Mouse (Mus musculus) kidney, embryonic 14.5 days (tissue): Measurements from ENCODE around the gene Rsbn1l. TPM values are rescaled to one million over a fixed set of nuclear protein-coding genes. Genes with fewer than 3 reads are reported as not detected.

Source experiments
- ATAC-seq: fragments of 200-750 bp; cut with Nextera tagmentation; 2 replicates; pipeline ENCODE4 v1.8.0; 2017; ENCODE audit warnings: moderate number of reproducible peaks, mild to moderate bottlenecking, moderate TSS enrichment, moderate library complexity; ENCODE audit not compliant: low FRiP score, low TSS enrichment
- H3K27ac ChIP-seq: fragments of 300-500 bp; sonication (generic); 2 replicates; pipeline ENCODE4 v1.5.1; 2014; ENCODE audit warnings: low read depth, mild to moderate bottlenecking, low read length, moderate library complexity, mixed read lengths
- H3K27me3 ChIP-seq: fragments of 300-500 bp; sonication (generic); 2 replicates; pipeline ENCODE4 v1.6.1; 2014; ENCODE audit warnings: mild to moderate bottlenecking, low read length; ENCODE audit not compliant: control insufficient read depth, insufficient read depth
- H3K36me3 ChIP-seq: fragments of 300-500 bp; sonication (generic); 2 replicates; pipeline ENCODE4 v1.6.1; 2014; ENCODE audit warnings: low read length, mixed read lengths; ENCODE audit not compliant: control insufficient read depth, insufficient read depth
- H3K4me1 ChIP-seq: fragments of 300-500 bp; sonication (generic); 2 replicates; pipeline ENCODE4 v1.6.1; 2014; ENCODE audit warnings: low read length, mixed read lengths; ENCODE audit not compliant: control insufficient read depth, insufficient read depth
- H3K4me2 ChIP-seq: fragments of 300-500 bp; sonication (generic); replicated peaks from 2 replicates; pipeline ENCODE4 v1.6.1; 2014; ENCODE audit warnings: low read depth, mild to moderate bottlenecking, low read length
- H3K4me3 ChIP-seq: fragments of 300-500 bp; sonication (generic); 2 replicates; pipeline ENCODE4 v1.5.1; 2014; ENCODE audit warnings: mild to moderate bottlenecking, low read length
- H3K9ac ChIP-seq: fragments of 300-500 bp; sonication (generic); 2 replicates; pipeline ENCODE4 v1.6.1; 2014; ENCODE audit warnings: low read depth, mild to moderate bottlenecking, low read length, moderate library complexity
- H3K9me3 ChIP-seq: fragments of 300-500 bp; sonication (generic); 2 replicates; pipeline ENCODE4 v1.6.1; 2016; ENCODE audit warnings: low read length; ENCODE audit not compliant: control insufficient read depth
- WGBS: fragments of 180-500 bp; shearing (Covaris S2); extraction: QIAGEN DNeasy Blood & Tissue Kit; methylation state at CpG from one replicate; pipeline ENCODE4 v1.1.7; 2014; 5-methylcytosine and 5-hydroxymethylcytosine counted together
- polyA plus RNA-seq: library from polyadenylated mRNA; unstranded; fragments of >200 nt; fragmentation: Nextera tagmentation; extraction: Ambion mirVana; gene quantifications from 2 replicates; pipeline ENCODE4 v1.2.1, GENCODE M21; 2014

Gene Rsbn1l
- polyA plus RNA-seq, 1 experiment from 2014 or later = 9.8 TPM

DNA sequence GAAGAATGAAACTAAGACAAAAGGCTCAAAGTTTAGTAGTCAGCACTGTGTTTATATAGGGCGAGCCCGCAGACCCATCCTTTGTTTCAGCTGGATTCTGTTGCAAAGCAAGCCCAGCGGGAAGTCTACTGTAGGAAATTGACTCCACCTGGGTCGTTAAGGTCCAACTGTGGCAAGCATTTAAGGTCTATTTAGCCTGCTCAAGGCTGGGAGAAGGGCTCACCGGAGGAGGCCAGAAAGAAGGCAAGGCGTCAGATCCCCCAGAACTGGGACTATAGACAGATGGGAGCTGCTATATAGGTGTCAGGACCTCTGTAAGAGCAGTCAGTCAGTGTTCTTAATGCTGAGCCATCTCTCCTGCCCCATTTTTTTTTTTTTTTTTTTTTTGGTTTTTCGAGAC, 17.8 kb upstream of the Rsbn1l start:
- peak; percentile 59; the same call in 1 of the 2 replicates for ATAC-seq
- Histone ChIP-seq H3K9ac (no peak overlapping the region), H3K4me2 (no peak overlapping the region), H3K4me3 (no peak overlapping the region), H3K9me3 (no peaks in the 10 kb centered on the region), H3K36me3 (no peaks in the 10 kb centered on the region), H3K27me3 (no peaks in the 10 kb centered on the region), H3K4me1 (no peaks in the 10 kb centered on the region), H3K27ac (no peak overlapping the region)
- WGBS = 11% methylated on average over 6 of the region's 7 CpGs

DNA sequence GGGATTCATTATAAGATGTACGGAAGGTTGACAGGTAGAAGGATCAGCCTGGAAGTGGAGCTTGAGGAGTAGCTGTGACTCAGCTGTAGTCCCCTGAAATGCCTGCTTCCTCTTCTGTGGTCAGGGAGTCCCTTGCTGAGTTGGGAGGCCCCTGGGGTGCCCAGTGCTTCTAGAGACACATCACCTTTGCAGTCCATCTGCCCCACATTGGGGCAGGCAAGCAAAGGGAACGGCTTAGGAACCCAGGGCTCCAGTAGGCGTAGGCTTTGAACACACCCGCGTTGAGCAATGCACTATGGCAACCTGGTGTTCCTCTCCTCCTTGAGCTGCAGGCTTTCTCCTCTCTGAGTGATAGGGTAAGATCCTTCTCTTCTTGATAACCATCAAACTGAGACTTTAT, 16.9 kb upstream of the Rsbn1l start:
- Histone ChIP-seq H3K36me3 (no peaks in the 10 kb centered on the region), H3K9me3 (no peaks in the 10 kb centered on the region)

GRCm38 (mm10) chr5:20968963-20969362, 12.8 kb upstream of the Rsbn1l start:
- Histone ChIP-seq H3K36me3 (no peaks in the 10 kb centered on the region), H3K9me3 (no peaks in the 10 kb centered on the region), H3K27me3 (no peaks in the 10 kb centered on the region), H3K9ac (no peak overlapping the region), H3K4me3 (no peak overlapping the region), H3K27ac (no peak overlapping the region), H3K4me1 (no peaks in the 10 kb centered on the region), H3K4me2 (no peak overlapping the region)
- no peak for ATAC-seq
- 66% methylated on average over 9 of the region's 9 CpGs for WGBS

More for the DNA sequence above, 16.9 kb upstream of the Rsbn1l start:
- no peak overlapping the region for H3K9ac ChIP-seq
- WGBS = 69% methylated on average over 5 of the region's 5 CpGs
- no peak overlapping the region for H3K27ac ChIP-seq
- no peaks in the 10 kb centered on the region for H3K4me1 ChIP-seq
- no peak for ATAC-seq
- H3K4me2 ChIP-seq = no peak overlapping the region
- H3K4me3 ChIP-seq = no peak overlapping the region
- no peaks in the 10 kb centered on the region for H3K27me3 ChIP-seq

DNA sequence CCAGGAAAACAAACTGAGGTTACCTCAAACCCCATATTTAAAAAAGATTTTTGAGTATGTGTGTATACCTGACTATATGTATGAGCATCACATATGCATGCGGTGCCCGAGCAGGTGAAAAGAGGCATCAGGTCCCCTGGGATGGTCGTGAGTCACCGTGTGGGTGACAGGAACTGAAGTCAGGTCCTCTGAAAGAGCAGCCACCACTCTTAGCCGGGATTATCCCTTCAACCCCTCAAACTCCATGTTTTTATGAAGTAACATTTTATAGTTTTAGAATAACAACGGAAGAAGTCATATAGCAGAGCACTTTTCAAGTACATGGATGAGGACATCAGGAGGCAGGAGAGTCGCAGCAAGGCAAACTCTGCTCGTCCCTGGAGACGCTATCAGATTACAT, 12.3 kb upstream of the Rsbn1l start:
- peak; percentile 29; the same call in 1 of the 2 replicates for ATAC-seq
- no peaks in the 10 kb centered on the region for H3K36me3 ChIP-seq
- H3K9ac ChIP-seq = no peak overlapping the region
- H3K4me1 ChIP-seq = no peaks in the 10 kb centered on the region
- H3K4me3 ChIP-seq = no peak overlapping the region
- no peaks in the 10 kb centered on the region for H3K27me3 ChIP-seq
- no peaks in the 10 kb centered on the region for H3K9me3 ChIP-seq
- no peak overlapping the region for H3K4me2 ChIP-seq
- WGBS = 61% methylated on average over 9 of the region's 9 CpGs
- H3K27ac ChIP-seq = no peak overlapping the region

GRCm38 (mm10) chr5:20967942-20968341, 11.7 kb upstream of the Rsbn1l start:
- peak; percentile 83; the same call in 1 of the 2 replicates for ATAC-seq
- Histone ChIP-seq H3K36me3 (no peaks in the 10 kb centered on the region), H3K4me2 (no peak overlapping the region), H3K9me3 (no peaks in the 10 kb centered on the region), H3K4me3 (no peak overlapping the region), H3K27me3 (no peaks in the 10 kb centered on the region), H3K9ac (no peak overlapping the region), H3K4me1 (no peaks in the 10 kb centered on the region), H3K27ac (no peak overlapping the region)
- 32% methylated on average over 4 of the region's 4 CpGs for WGBS

DNA sequence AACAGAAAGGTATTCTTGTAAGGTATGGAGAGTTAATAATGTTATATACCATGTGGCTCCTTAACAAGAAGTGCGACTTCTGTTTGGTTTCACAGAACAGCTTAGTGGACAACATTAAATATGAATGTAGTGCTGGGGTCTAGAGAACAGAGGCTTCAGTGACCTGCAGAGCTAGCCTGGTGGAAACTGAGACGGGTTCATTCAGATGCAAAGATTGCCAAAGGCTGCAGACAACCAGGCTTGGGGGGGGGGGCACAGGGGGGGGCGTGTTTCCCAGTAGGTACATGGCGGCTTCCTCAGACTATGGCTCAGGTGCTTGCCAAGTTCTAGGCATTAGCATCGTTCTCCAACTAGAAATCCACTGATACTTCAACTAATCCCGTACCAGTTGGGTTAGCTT, 8.2 kb upstream of the Rsbn1l start:
- Histone ChIP-seq H3K36me3 (no peaks in the 10 kb centered on the region), H3K9ac (no peak overlapping the region), H3K4me1 (no peaks in the 10 kb centered on the region), H3K27ac (no peak overlapping the region), H3K27me3 (no peaks in the 10 kb centered on the region), H3K4me3 (no peak overlapping the region), H3K4me2 (no peak overlapping the region), H3K9me3 (no peaks in the 10 kb centered on the region)
- ATAC-seq = no peak
- 85% methylated on average over 6 of the region's 6 CpGs for WGBS

DNA sequence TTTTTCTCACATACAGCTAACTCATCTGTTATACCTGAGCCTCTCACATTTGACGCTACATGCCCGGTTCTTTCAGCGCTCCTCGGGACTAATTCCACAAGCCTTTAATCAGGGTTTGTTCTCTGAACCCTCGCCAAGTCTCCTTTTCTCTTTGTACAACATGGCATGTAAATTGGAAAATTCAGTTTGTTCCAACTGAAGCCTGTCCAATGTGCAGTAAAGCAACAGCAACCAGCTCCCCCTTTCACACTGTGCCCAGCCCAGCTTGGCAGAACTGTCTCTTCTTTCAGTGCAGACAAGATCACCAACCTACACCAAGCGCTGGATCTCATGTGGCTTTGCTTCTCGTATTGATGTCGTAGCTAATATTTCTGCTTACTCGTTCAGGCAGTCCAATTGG, 7.1 kb upstream of the Rsbn1l start:
- Histone ChIP-seq H3K4me3 (no peak overlapping the region), H3K27me3 (no peaks in the 10 kb centered on the region), H3K9me3 (no peaks in the 10 kb centered on the region), H3K27ac (no peak overlapping the region), H3K4me1 (no peaks in the 10 kb centered on the region), H3K4me2 (no peak overlapping the region), H3K9ac (no peak overlapping the region), H3K36me3 (no peaks in the 10 kb centered on the region)
- whole genome bisulfite sequencing = 93% methylated on average over 9 of the region's 9 CpGs
- ATAC-seq = no peak

- 96% methylated on average over 2 of the region's 2 CpGs for WGBS
- Histone ChIP-seq H3K4me3 (no peak overlapping the region), H3K9ac (no peak overlapping the region), H3K9me3 (peaks cover 9% of the 10 kb centered on the region; the same call in 1 of the 2 replicates), H3K4me1 (no peaks in the 10 kb centered on the region), H3K27ac (no peak overlapping the region), H3K36me3 (no peaks in the 10 kb centered on the region), H3K27me3 (no peaks in the 10 kb centered on the region), H3K4me2 (no peak overlapping the region)
- ATAC-seq = no peak
Observed at GRCm38 (mm10) chr5:20960927-20961326, 4.7 kb upstream of the Rsbn1l start.

GRCm38 (mm10) chr5:20955114-20955835, 923 bp downstream of the Rsbn1l start:
- no peak overlapping the region for H3K27ac ChIP-seq

More at GRCm38 (mm10) chr5:20955114-20955835, 923 bp downstream of the Rsbn1l start:
- Histone ChIP-seq H3K27me3 (no peaks in the 10 kb centered on the region), H3K9ac (no peak overlapping the region), H3K4me1 (no peaks in the 10 kb centered on the region), H3K9me3 (peaks cover 9% of the 10 kb centered on the region; the same call in 1 of the 2 replicates), H3K4me3 (no peak overlapping the region), H3K4me2 (no peak overlapping the region), H3K36me3 (no peaks in the 10 kb centered on the region)
- WGBS = 49% methylated on average over 13 of the region's 13 CpGs
- no peak for ATAC-seq
